ENCODE assay signal across 8 mouse cellular contexts in genomic region chr11:83191134-83191893, GRCm38 (mm10). TPM values are rescaled to one million over a fixed set of nuclear protein-coding genes. Genes with fewer than 3 reads are reported as not detected.
DNase-seq lines count a peak whose midpoint lies in the region; ATAC-seq lines count a peak whose summit lies in the region.

TSS of gene Slfn3 (plus strand) at chr11:83191330.

- WGBS in embryonic facial prominence, embryonic 13.5 days: 43% methylated on average over 12 of the region's 12 CpGs
- 73% methylated on average over 12 of the region's 12 CpGs for WGBS in intestine, embryonic 15.5 days
- WGBS in lung, embryonic 15.5 days: 68% methylated on average over 12 of the region's 12 CpGs
- 70% methylated on average over 12 of the region's 12 CpGs for WGBS in stomach, embryonic 15.5 days

- H3K27ac ChIP-seq in embryonic facial prominence, embryonic 13.5 days: no peak within 1 kb of the TSS; the same call in 1 of the 2 replicates
- H3K27ac ChIP-seq in intestine, embryonic 15.5 days: no peak within 1 kb of the TSS
- H3K27ac ChIP-seq in lung, embryonic 15.5 days: no peak within 1 kb of the TSS
- H3K27ac ChIP-seq in stomach, embryonic 15.5 days: no peak within 1 kb of the TSS

- peak within 1 kb of the TSS; percentile 27 for H3K4me3 ChIP-seq in embryonic facial prominence, embryonic 13.5 days
- H3K4me3 ChIP-seq in intestine, embryonic 15.5 days (replicated peaks): no peak within 1 kb of the TSS
- H3K4me3 ChIP-seq in lung, embryonic 15.5 days: peak within 1 kb of the TSS; percentile 13
- H3K4me3 ChIP-seq in stomach, embryonic 15.5 days (replicated peaks): no peak within 1 kb of the TSS; the same call in 1 of the 2 replicates

- peaks cover 6% of the 10 kb centered on the region; the same call in 1 of the 2 replicates for H3K4me1 ChIP-seq in embryonic facial prominence, embryonic 13.5 days
- no peaks in the 10 kb centered on the region for H3K4me1 ChIP-seq in intestine, embryonic 15.5 days (replicated peaks)
- no peaks in the 10 kb centered on the region for H3K4me1 ChIP-seq in lung, embryonic 15.5 days
- no peaks in the 10 kb centered on the region for H3K4me1 ChIP-seq in stomach, embryonic 15.5 days

- ATAC-seq in embryonic facial prominence, embryonic 13.5 days (ENCODE audit: insufficient number of reproducible peaks, insufficient read depth, low FRiP score, low TSS enrichment, low read depth): no peak
- ATAC-seq in intestine, embryonic 15.5 days: no peak
- ATAC-seq in lung, embryonic 15.5 days (ENCODE audit: borderline replicate concordance, extremely low read depth, low FRiP score, low TSS enrichment): no peak
- ATAC-seq in stomach, embryonic 15.5 days (ENCODE audit: insufficient read depth, low FRiP score, low read depth): no peak

- H3K9me3 ChIP-seq in embryonic facial prominence, embryonic 13.5 days: no peaks in the 10 kb centered on the region
- no peaks in the 10 kb centered on the region for H3K9me3 ChIP-seq in intestine, embryonic 15.5 days
- H3K9me3 ChIP-seq in lung, embryonic 15.5 days: no peaks in the 10 kb centered on the region
- H3K9me3 ChIP-seq in stomach, embryonic 15.5 days: no peaks in the 10 kb centered on the region

- 0 out of 2 replicates have a peak within 1 kb of the TSS, but pooled peaks have one; percentile 44 for H3K9ac ChIP-seq in embryonic facial prominence, embryonic 13.5 days
- no peak within 1 kb of the TSS for H3K9ac ChIP-seq in intestine, embryonic 15.5 days
- no peak within 1 kb of the TSS for H3K9ac ChIP-seq in lung, embryonic 15.5 days
- H3K9ac ChIP-seq in stomach, embryonic 15.5 days: no peak within 1 kb of the TSS

- H3K4me2 ChIP-seq in embryonic facial prominence, embryonic 13.5 days: peak within 1 kb of the TSS; percentile 48
- H3K4me2 ChIP-seq in intestine, embryonic 15.5 days (replicated peaks): peak within 1 kb of the TSS; percentile 14; the same call in 1 of the 2 replicates
- H3K4me2 ChIP-seq in lung, embryonic 15.5 days: peak within 1 kb of the TSS; percentile 25
- H3K4me2 ChIP-seq in stomach, embryonic 15.5 days: peak within 1 kb of the TSS; percentile 33

- H3K36me3 ChIP-seq in embryonic facial prominence, embryonic 13.5 days: no peaks in the 10 kb centered on the region
- H3K36me3 ChIP-seq in intestine, embryonic 15.5 days: no peaks in the 10 kb centered on the region
- no peaks in the 10 kb centered on the region for H3K36me3 ChIP-seq in lung, embryonic 15.5 days
- H3K36me3 ChIP-seq in stomach, embryonic 15.5 days: no peaks in the 10 kb centered on the region

- peak; percentile 6 for DNase-seq in urinary bladder, postnatal 25 days (ENCODE audit: low spot score)
- no peak for DNase-seq in urinary bladder, adult 18-20 months (ENCODE audit: low spot score in 2 of 2)
- no peak for DNase-seq in testis, postnatal 10 days (ENCODE audit: low spot score)
- DNase-seq in layer of hippocampus, postnatal 25 days (ENCODE audit: extremely low spot score in 1 of 2, low spot score in 1 of 2): no peak

- no peaks in the 10 kb centered on the region for H3K27me3 ChIP-seq in embryonic facial prominence, embryonic 13.5 days
- no peaks in the 10 kb centered on the region for H3K27me3 ChIP-seq in intestine, embryonic 15.5 days (replicated peaks)
- no peaks in the 10 kb centered on the region for H3K27me3 ChIP-seq in lung, embryonic 15.5 days
- H3K27me3 ChIP-seq in stomach, embryonic 15.5 days (replicated peaks): no peaks in the 10 kb centered on the region

RNA-seq across cellular contexts. Expression of gene Slfn3, which starts in this region (rescaled TPM):
- polyA plus RNA-seq in embryonic facial prominence, embryonic 13.5 days (2015; fragmentation: Nextera tagmentation; extraction: Ambion mirVana): 1.3 and 2.1 TPM in 2 replicates
- 0.62 and 0.80 TPM in 2 replicates for polyA plus RNA-seq in intestine, embryonic 15.5 days (2015; fragmentation: Nextera tagmentation; extraction: Ambion mirVana)
- 0.94 and 1.4 TPM in 2 replicates for polyA plus RNA-seq in lung, embryonic 15.5 days (2015; fragmentation: Nextera tagmentation; extraction: Ambion mirVana)
- 0.53 and 0.88 TPM in 2 replicates for polyA plus RNA-seq in stomach, embryonic 15.5 days (2015; fragmentation: Nextera tagmentation; extraction: Ambion mirVana)
- total RNA-seq in layer of hippocampus, postnatal 25 days (2021): under 1 TPM; 0.14 to 0.42 TPM

Comparison
In these comparisons a context has a peak if more than half of its experiments do, and no peak if none do; other contexts are left out.
1. H3K4me3 ChIP-seq: peak in embryonic facial prominence, embryonic 13.5 days (single experiment) and lung, embryonic 15.5 days (single experiment); none in intestine, embryonic 15.5 days (single experiment) and stomach, embryonic 15.5 days (single experiment).
2. Peak in every context shown above with its lines, with median percentiles within 50 percentile points of each other: H3K4me2 ChIP-seq.